Mouse (Mus musculus): ENCODE data around the gene Tmtc1.

DNA sequence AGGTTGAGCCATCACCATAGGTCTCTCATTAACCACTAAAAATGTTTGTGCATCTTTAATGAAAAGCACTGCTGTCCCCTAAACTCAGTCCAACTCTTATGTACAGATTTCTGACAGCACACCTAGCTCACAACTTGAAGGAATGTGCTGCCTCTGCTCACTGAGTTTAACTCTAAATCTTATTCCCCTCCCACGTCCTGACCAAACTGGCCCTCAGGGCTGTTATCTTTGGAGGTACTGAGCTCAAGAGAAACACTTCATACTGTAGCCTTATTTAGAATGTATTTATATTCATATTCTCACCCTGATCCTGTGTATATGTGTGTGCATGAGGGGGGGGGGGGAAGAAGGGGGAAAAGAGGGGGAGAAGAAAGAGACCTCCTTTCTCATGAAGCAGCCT lies 236.7 kb downstream of the Tmtc1 start:
- TF ChIP-seq CTCF (IDR thresholded peaks at IDR 0.05; ENCODE audit: low read depth) = no peak
- TF ChIP-seq EP300 (optimal IDR thresholded peaks at IDR 0.05) = no peak

Measured in stomach, postnatal 0 days (tissue).